Comparison of ENCODE assay signal across 8 mouse cellular contexts in genomic region chr11:121451216-121451726, GRCm38 (mm10). TPM values are rescaled to one million over a fixed set of nuclear protein-coding genes. Genes with fewer than 3 reads are reported as not detected.
DNase-seq lines count a peak whose midpoint lies in the region; ATAC-seq and TF ChIP-seq lines count a peak whose summit lies in the region.

No protein-coding gene starts in this region.

- H3K4me3 ChIP-seq in heart, postnatal 0 days (ENCODE audit: low read depth, low read length) = peak overlapping the region; percentile 86
- peak overlapping the region; percentile 91 for H3K4me3 ChIP-seq in bone marrow, adult 2 months (replicated peaks; ENCODE audit: control insufficient read depth, low read depth, low read length)
- H3K4me3 ChIP-seq in forebrain, embryonic 15.5 days = peak overlapping the region; percentile 87
- peak overlapping the region; percentile 94 for H3K4me3 ChIP-seq in midbrain, embryonic 10.5 days

- H3K27ac ChIP-seq in heart, postnatal 0 days (ENCODE audit: low read depth) = no peak overlapping the region
- H3K27ac ChIP-seq in bone marrow, adult 2 months (ENCODE audit: control insufficient read depth, insufficient read depth, low read depth, low read length, poor library complexity) = peak overlapping the region; percentile 1; the same call in 1 of the 2 replicates
- peak overlapping the region; percentile 88 for H3K27ac ChIP-seq in forebrain, embryonic 15.5 days (replicated peaks)
- peak overlapping the region; percentile 85 for H3K27ac ChIP-seq in midbrain, embryonic 10.5 days (replicated peaks)

- no peak for DNase-seq in heart, postnatal 0 days (ENCODE audit: low spot score)
- no peak for DNase-seq in heart, adult 18-20 months
- DNase-seq in midbrain, embryonic 10.5 days (ENCODE audit: low spot score) = no peak
- no peak for DNase-seq in c-Kit-positive CD71-positive TER-119-positive erythroid progenitor cells, embryonic 14.5 days (ENCODE audit: low spot score)
- no peak for DNase-seq in right cerebral cortex, adult 18-20 months
- no peak for DNase-seq in urinary bladder, postnatal 4 days (ENCODE audit: low spot score in 2 of 2)

- no peak for TF ChIP-seq POLR2A in bone marrow, adult 2 months (IDR thresholded peaks at IDR 0.05; ENCODE audit: borderline replicate concordance, control insufficient read depth, low read depth, low read length)

- H3K4me1 ChIP-seq in heart, postnatal 0 days (ENCODE audit: control insufficient read depth, insufficient read depth) = peaks cover 12% of the 10 kb centered on the region
- peaks cover 5% of the 10 kb centered on the region; the same call in 1 of the 2 replicates for H3K4me1 ChIP-seq in bone marrow, adult 2 months (ENCODE audit: control insufficient read depth, insufficient read depth, low read length)
- peaks cover 27% of the 10 kb centered on the region for H3K4me1 ChIP-seq in forebrain, embryonic 15.5 days
- peaks cover 21% of the 10 kb centered on the region for H3K4me1 ChIP-seq in midbrain, embryonic 10.5 days

- 0 out of 2 replicates have a peak overlapping the region, but pooled peaks have one; percentile 23 for H3K9ac ChIP-seq in heart, postnatal 0 days (replicated peaks; ENCODE audit: low read depth, low read length)
- H3K9ac ChIP-seq in forebrain, embryonic 15.5 days (replicated peaks) = peak overlapping the region; percentile 22; the same call in 1 of the 2 replicates

- H3K36me3 ChIP-seq in heart, postnatal 0 days (replicated peaks; ENCODE audit: control insufficient read depth, insufficient read depth, low read length) = peaks cover 5% of the 10 kb centered on the region; the same call in 1 of the 2 replicates
- peaks cover 11% of the 10 kb centered on the region; the same call in 1 of the 2 replicates for H3K36me3 ChIP-seq in forebrain, embryonic 15.5 days
- peaks cover 16% of the 10 kb centered on the region for H3K36me3 ChIP-seq in midbrain, embryonic 10.5 days

- WGBS in heart, postnatal 0 days = 29% methylated on average over 9 of the region's 9 CpGs
- 37% methylated on average over 9 of the region's 9 CpGs for WGBS in bone marrow, adult 2 months
- whole genome bisulfite sequencing in forebrain, embryonic 15.5 days = 20% methylated on average over 9 of the region's 9 CpGs
- WGBS in midbrain, embryonic 10.5 days = 24% methylated on average over 9 of the region's 9 CpGs

- H3K27me3 ChIP-seq in heart, postnatal 0 days (ENCODE audit: control insufficient read depth, insufficient read depth, low read length) = no peaks in the 10 kb centered on the region
- no peaks in the 10 kb centered on the region for H3K27me3 ChIP-seq in forebrain, embryonic 15.5 days
- peaks cover 12% of the 10 kb centered on the region for H3K27me3 ChIP-seq in midbrain, embryonic 10.5 days (ENCODE audit: low read depth, poor library complexity, severe bottlenecking)

- no peak for TF ChIP-seq EP300 in heart, postnatal 0 days (IDR thresholded peaks at IDR 0.05; ENCODE audit: low read depth)

- ATAC-seq in heart, postnatal 0 days (ENCODE audit: insufficient read depth, low read depth) = peak; percentile 1; the same call in 1 of the 2 replicates
- ATAC-seq in forebrain, embryonic 15.5 days (replicated peaks) = no peak; the same call in 1 of the 2 replicates

- no peaks in the 10 kb centered on the region for H3K9me3 ChIP-seq in heart, postnatal 0 days (replicated peaks; ENCODE audit: control insufficient read depth, low read length)
- H3K9me3 ChIP-seq in forebrain, embryonic 15.5 days = no peaks in the 10 kb centered on the region
- H3K9me3 ChIP-seq in midbrain, embryonic 10.5 days (replicated peaks) = no peaks in the 10 kb centered on the region

- peak overlapping the region; percentile 88 for H3K4me2 ChIP-seq in heart, postnatal 0 days (ENCODE audit: low read depth, low read length)
- peak overlapping the region; percentile 73 for H3K4me2 ChIP-seq in forebrain, embryonic 15.5 days (replicated peaks)

- no peak for TF ChIP-seq CTCF in heart, postnatal 0 days (IDR thresholded peaks at IDR 0.05; ENCODE audit: low read depth)
- no peak for TF ChIP-seq CTCF in bone marrow, adult 2 months (IDR thresholded peaks at IDR 0.05; ENCODE audit: control insufficient read depth, insufficient read depth, low read length)

RNA-seq across cellular contexts. Expression of gene Tbcd, which starts 0.5 kb away (rescaled TPM):
- total RNA-seq in heart, postnatal 0 days (2014; rRNA removed; ENCODE audit: low replicate concordance) = 29.1 and 37.9 TPM in 2 replicates
- polyA plus RNA-seq in heart, postnatal 0 days (2015; fragmentation: Nextera tagmentation; extraction: Ambion mirVana) = 14.3 and 16.1 TPM in 2 replicates
- 10 to 100 TPM; 12.0 to 12.7 TPM for total RNA-seq in heart, adult 18-20 months (2021)
- 25.2 and 28.4 TPM in 2 replicates for polyA plus RNA-seq in bone marrow, adult 2 months (2011; ENCODE audit: insufficient read depth, insufficient read length, low replicate concordance, missing spikeins)
- 54.1 and 55.2 TPM in 2 replicates for polyA plus RNA-seq in forebrain, embryonic 15.5 days (2015; fragmentation: Nextera tagmentation; extraction: Ambion mirVana)
- polyA plus RNA-seq in midbrain, embryonic 10.5 days (2016; fragmentation: Nextera tagmentation; extraction: Ambion mirVana) = 54.2 and 61.9 TPM in 2 replicates

RNA-seq across cellular contexts. Expression of gene Fn3k, which starts 16.6 kb away (rescaled TPM):
- 12.5 and 17.5 TPM in 2 replicates for total RNA-seq in heart, postnatal 0 days (2014; rRNA removed; ENCODE audit: low replicate concordance)
- 20.5 and 26.7 TPM in 2 replicates for polyA plus RNA-seq in heart, postnatal 0 days (2015; fragmentation: Nextera tagmentation; extraction: Ambion mirVana)
- total RNA-seq in heart, adult 18-20 months (2021) = 10 to 100 TPM; 27.8 to 33.3 TPM
- polyA plus RNA-seq in bone marrow, adult 2 months (2011; ENCODE audit: insufficient read depth, insufficient read length, low replicate concordance, missing spikeins) = 66.5 and 69.0 TPM in 2 replicates
- polyA plus RNA-seq in forebrain, embryonic 15.5 days (2015; fragmentation: Nextera tagmentation; extraction: Ambion mirVana) = 3.0 and 4.1 TPM in 2 replicates
- polyA plus RNA-seq in midbrain, embryonic 10.5 days (2016; fragmentation: Nextera tagmentation; extraction: Ambion mirVana) = 0.94 and 1.3 TPM in 2 replicates

RNA-seq across cellular contexts. Expression of gene Fn3krp, which starts 30.1 kb away (rescaled TPM):
- total RNA-seq in heart, postnatal 0 days (2014; rRNA removed; ENCODE audit: low replicate concordance) = 7.0 and 12.4 TPM in 2 replicates
- polyA plus RNA-seq in heart, postnatal 0 days (2015; fragmentation: Nextera tagmentation; extraction: Ambion mirVana) = 4.5 and 4.8 TPM in 2 replicates
- 1 to 10 TPM; 6.0 to 6.9 TPM for total RNA-seq in heart, adult 18-20 months (2021)
- 29.3 and 53.1 TPM in 2 replicates for polyA plus RNA-seq in bone marrow, adult 2 months (2011; ENCODE audit: insufficient read depth, insufficient read length, low replicate concordance, missing spikeins)
- polyA plus RNA-seq in forebrain, embryonic 15.5 days (2015; fragmentation: Nextera tagmentation; extraction: Ambion mirVana) = 9.0 and 11.1 TPM in 2 replicates
- polyA plus RNA-seq in midbrain, embryonic 10.5 days (2016; fragmentation: Nextera tagmentation; extraction: Ambion mirVana) = 7.0 and 8.8 TPM in 2 replicates
